Mouse (Mus musculus): Measurements from ENCODE around the gene C1ql3. TPM values are rescaled to one million over a fixed set of nuclear protein-coding genes. Genes with fewer than 3 reads are reported as not detected.

Gene C1ql3
- total and polyA plus RNA-seq, 3 experiments: 0.06 TPM; not detected in 2

DNA sequence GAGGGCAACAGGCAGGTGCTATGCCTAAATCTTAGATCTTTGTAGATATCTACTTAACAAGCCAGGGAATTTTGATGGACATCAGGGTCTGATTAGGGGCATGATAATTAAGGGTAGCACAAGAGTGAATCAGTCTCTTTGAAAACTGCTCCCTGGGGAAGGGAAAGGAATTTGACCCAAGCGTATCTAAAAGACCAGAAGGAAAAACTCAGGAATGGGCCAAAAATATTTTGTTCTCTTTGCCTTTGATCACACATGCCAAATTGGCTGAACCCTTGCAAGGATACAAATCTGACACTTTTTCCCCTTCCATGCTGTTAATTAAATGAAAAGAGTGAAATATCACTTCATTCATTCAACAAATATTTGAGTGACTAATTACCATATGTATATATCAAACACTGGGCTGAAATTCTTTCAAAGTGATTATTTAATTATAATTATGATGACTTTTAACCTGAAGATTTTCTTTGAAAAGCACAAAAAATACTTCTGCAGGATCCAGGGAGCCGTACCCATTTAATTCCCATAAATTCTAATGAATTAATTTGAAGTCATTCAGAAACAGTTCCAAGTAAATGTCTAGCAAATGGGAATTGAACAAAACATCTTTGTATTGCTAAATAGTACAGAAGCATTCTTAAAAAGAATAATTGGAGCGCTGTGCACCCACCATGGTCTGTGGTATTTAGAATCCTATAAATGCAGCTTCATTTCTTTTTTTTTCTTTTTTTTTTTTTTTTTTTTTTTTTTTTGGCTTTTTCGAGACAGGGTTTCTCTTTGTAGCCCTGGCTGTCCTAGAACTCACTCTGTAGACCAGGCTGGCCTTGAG, 26.5 kb downstream of the C1ql3 start:
- H3K36me3 ChIP-seq (ENCODE audit: control insufficient read depth in 1 of 2, insufficient read depth in 2 of 2, low read length in 2 of 2): no peaks in the 10 kb centered on the region; a peak in 2 of 4 replicates

DNA sequence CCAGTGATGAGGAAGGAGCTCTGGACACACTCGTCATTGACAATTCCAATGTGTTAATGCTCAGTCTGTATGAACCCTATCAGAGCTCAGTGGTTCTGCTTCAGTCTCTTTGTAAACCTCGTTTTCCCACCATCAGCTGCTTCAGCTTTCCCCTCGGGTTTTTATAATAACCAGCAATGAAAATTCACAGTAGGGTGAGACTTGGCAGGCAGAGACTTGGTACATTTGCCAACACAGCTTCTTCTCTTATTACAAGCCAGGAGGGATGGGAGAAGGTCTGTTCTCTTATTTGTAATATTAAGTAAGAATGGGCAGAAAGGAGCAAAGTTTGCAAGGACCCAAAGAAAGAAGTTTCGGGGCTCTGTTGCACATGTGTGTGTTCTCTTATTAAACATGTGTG, 32.8 kb downstream of the C1ql3 start:
- no peaks in the 10 kb centered on the region for H3K9me3 ChIP-seq (replicated peaks; ENCODE audit: insufficient read depth, low read length)

More for the DNA sequence above, 26.5 kb downstream of the C1ql3 start:
- DNase-seq (ENCODE audit: low read depth, low spot score): no peak
- Histone ChIP-seq H3K9ac (ENCODE audit: control insufficient read depth, low read depth, low read length, poor library complexity, severe bottlenecking) (no peak overlapping the region), H3K79me2 (ENCODE audit: control insufficient read depth, insufficient read depth, low read length, poor library complexity) (no peaks in the 10 kb centered on the region), H3K27ac (ENCODE audit: control insufficient read depth, low read depth, low read length) (no peak overlapping the region), H3K9me3 (replicated peaks; ENCODE audit: insufficient read depth, low read length) (no peaks in the 10 kb centered on the region), H3K4me1 (ENCODE audit: control insufficient read depth in 1 of 2, insufficient read depth in 2 of 2, low read length in 2 of 2) (no peaks in the 10 kb centered on the region), H3K27me3 (ENCODE audit: control insufficient read depth in 1 of 2, insufficient read depth in 2 of 2, low read length in 2 of 2) (no peaks in the 10 kb centered on the region), H3K4me3 (ENCODE audit: control insufficient read depth in 1 of 2, insufficient read depth in 1 of 2, low read depth in 2 of 2, low read length in 2 of 2) (no peak overlapping the region)
- no peak for TF ChIP-seq MAX (IDR thresholded peaks at IDR 0.05; ENCODE audit: low read length)
- TF ChIP-seq GATA1 (IDR thresholded peaks at IDR 0.05; ENCODE audit: low read depth, low read length): no peak
- no peak for TF ChIP-seq MYC (IDR thresholded peaks at IDR 0.05; ENCODE audit: low read depth, low read length)
- no peak for TF ChIP-seq TCF12 (IDR thresholded peaks at IDR 0.05; ENCODE audit: low read depth, low read length)
- TF ChIP-seq SMC3 (IDR thresholded peaks at IDR 0.05; ENCODE audit: low read depth, low read length): no peak
- TF ChIP-seq MAFK (IDR thresholded peaks at IDR 0.05; ENCODE audit: borderline replicate concordance, low read depth, low read length): no peak
- no peak for TF ChIP-seq POLR2A (IDR thresholded peaks at IDR 0.05; ENCODE audit: control insufficient read depth in 1 of 2, insufficient read depth in 1 of 2, low read depth in 1 of 2, low read length in 2 of 2, poor library complexity in 1 of 2)
- no peak for TF ChIP-seq TAL1 (IDR thresholded peaks at IDR 0.05; ENCODE audit: low read length)

DNA sequence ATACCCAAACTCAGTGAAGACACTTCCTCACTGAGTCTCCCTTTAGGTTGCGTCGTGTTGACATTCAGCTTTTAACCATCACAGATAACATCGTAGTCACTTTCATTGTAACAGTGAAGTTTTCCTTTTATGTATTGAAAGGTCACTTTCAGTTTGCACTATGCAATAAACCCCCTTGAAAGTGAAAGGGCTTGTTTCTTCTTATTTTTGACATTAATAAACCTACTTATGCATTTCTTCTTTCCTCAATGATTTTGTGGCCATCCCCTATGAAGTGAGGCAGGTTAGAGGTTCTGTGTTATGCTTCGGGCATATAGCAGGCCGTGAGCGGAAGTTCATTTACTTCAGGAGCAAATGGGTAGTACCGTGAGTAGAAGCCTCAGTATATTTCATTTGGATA, 34.2 kb downstream of the C1ql3 start:
- Histone ChIP-seq H3K9me3 (replicated peaks; ENCODE audit: insufficient read depth, low read length) (no peaks in the 10 kb centered on the region), H3K27ac (ENCODE audit: control insufficient read depth, low read depth, low read length) (no peak overlapping the region), H3K4me1 (ENCODE audit: control insufficient read depth in 1 of 2, insufficient read depth in 2 of 2, low read length in 2 of 2) (no peaks in the 10 kb centered on the region), H3K27me3 (ENCODE audit: control insufficient read depth in 1 of 2, insufficient read depth in 2 of 2, low read length in 2 of 2) (no peaks in the 10 kb centered on the region), H3K9ac (ENCODE audit: control insufficient read depth, low read depth, low read length, poor library complexity, severe bottlenecking) (no peak overlapping the region), H3K4me3 (ENCODE audit: control insufficient read depth in 1 of 2, insufficient read depth in 1 of 2, low read depth in 2 of 2, low read length in 2 of 2) (no peak overlapping the region), H3K36me3 (ENCODE audit: control insufficient read depth in 1 of 2, insufficient read depth in 2 of 2, low read length in 2 of 2) (no peaks in the 10 kb centered on the region; a peak in 2 of 4 replicates), H3K79me2 (ENCODE audit: control insufficient read depth, insufficient read depth, low read length, poor library complexity) (no peaks in the 10 kb centered on the region)
- no peak for DNase-seq (ENCODE audit: low read depth, low spot score)
- TF ChIP-seq ZMIZ1 (IDR thresholded peaks at IDR 0.05; ENCODE audit: low read depth, low read length): no peak
- no peak for TF ChIP-seq USF2 (IDR thresholded peaks at IDR 0.05; ENCODE audit: borderline replicate concordance in 1 of 2, insufficient read depth in 1 of 2, low read depth in 1 of 2, low read length in 2 of 2)
- TF ChIP-seq GATA1 (IDR thresholded peaks at IDR 0.05; ENCODE audit: low read depth, low read length): no peak
- TF ChIP-seq RAD21 (IDR thresholded peaks at IDR 0.05; ENCODE audit: low read depth, low read length): no peak
- no peak for TF ChIP-seq ZNF384 (IDR thresholded peaks at IDR 0.05; ENCODE audit: low read depth, low read length)
- no peak for TF ChIP-seq NRF1 (IDR thresholded peaks at IDR 0.05; ENCODE audit: insufficient read depth, low read depth, low read length, poor library complexity, severe bottlenecking)
- no peak for TF ChIP-seq EP300 (IDR thresholded peaks at IDR 0.05; ENCODE audit: low read depth in 1 of 2, low read length in 2 of 2)
- TF ChIP-seq KAT2A (conservative IDR thresholded peaks at IDR 0.05; ENCODE audit: low read depth, low read length): no peak
- TF ChIP-seq MYB (IDR thresholded peaks at IDR 0.05; ENCODE audit: low read depth, low read length): no peak
- TF ChIP-seq SMC3 (IDR thresholded peaks at IDR 0.05; ENCODE audit: low read depth, low read length): no peak

More for the DNA sequence above, 32.8 kb downstream of the C1ql3 start:
- H3K9ac ChIP-seq (ENCODE audit: control insufficient read depth, low read depth, low read length, poor library complexity, severe bottlenecking): no peak overlapping the region
- TF ChIP-seq KAT2A (conservative IDR thresholded peaks at IDR 0.05; ENCODE audit: low read depth, low read length) (no peak), SMC3 (IDR thresholded peaks at IDR 0.05; ENCODE audit: low read depth, low read length) (no peak), CTCF (IDR thresholded peaks at IDR 0.05 in 2 of 3, conservative IDR thresholded peaks at IDR 0.05 in 1 of 3; ENCODE audit: control insufficient read depth in 1 of 3, insufficient read depth in 1 of 3, low read depth in 2 of 3, low read length in 3 of 3, poor library complexity in 1 of 3, severe bottlenecking in 1 of 3) (no peak), TCF12 (IDR thresholded peaks at IDR 0.05; ENCODE audit: low read depth, low read length) (no peak), GABPA (IDR thresholded peaks at IDR 0.05; ENCODE audit: low read depth, low read length) (no peak), RCOR1 (IDR thresholded peaks at IDR 0.05; ENCODE audit: low read depth, low read length) (no peak), MYC (IDR thresholded peaks at IDR 0.05; ENCODE audit: low read depth, low read length) (no peak), MAX (IDR thresholded peaks at IDR 0.05; ENCODE audit: low read length) (no peak), CHD1 (IDR thresholded peaks at IDR 0.05; ENCODE audit: low read depth, low read length) (no peak), E2F4 (IDR thresholded peaks at IDR 0.05; ENCODE audit: borderline replicate concordance, low read depth, low read length) (no peak), POLR2AphosphoS2 (IDR thresholded peaks at IDR 0.05; ENCODE audit: low read length) (no peak)
- no peaks in the 10 kb centered on the region for H3K27me3 ChIP-seq (ENCODE audit: control insufficient read depth in 1 of 2, insufficient read depth in 2 of 2, low read length in 2 of 2)
- DNase-seq (ENCODE audit: low read depth, low spot score): no peak
- H3K27ac ChIP-seq (ENCODE audit: control insufficient read depth, low read depth, low read length): no peak overlapping the region
- H3K4me3 ChIP-seq (ENCODE audit: control insufficient read depth in 1 of 2, insufficient read depth in 1 of 2, low read depth in 2 of 2, low read length in 2 of 2): no peak overlapping the region
- no peaks in the 10 kb centered on the region; a peak in 2 of 4 replicates for H3K36me3 ChIP-seq (ENCODE audit: control insufficient read depth in 1 of 2, insufficient read depth in 2 of 2, low read length in 2 of 2)
- H3K79me2 ChIP-seq (ENCODE audit: control insufficient read depth, insufficient read depth, low read length, poor library complexity): no peaks in the 10 kb centered on the region
- H3K4me1 ChIP-seq (ENCODE audit: control insufficient read depth in 1 of 2, insufficient read depth in 2 of 2, low read length in 2 of 2): no peaks in the 10 kb centered on the region
